Mouse (Mus musculus) G1E (cell line): Measurements from ENCODE around the gene Abhd15.

Experiments
- CTCF ChIP-seq: IDR thresholded peaks from 2 replicates; pipeline ENCODE4 v1.5.1; 2012; ENCODE audit warnings: low read depth, low read length, inconsistent platforms, mixed read lengths
- GATA1 ChIP-seq: IDR thresholded peaks from 2 replicates; pipeline ENCODE4 v1.6.1; 2012; ENCODE audit warnings: borderline replicate concordance, low read length, inconsistent platforms, mixed read lengths
- POLR2AphosphoS5 ChIP-seq: IDR thresholded peaks from 2 replicates; pipeline ENCODE4 v1.6.1; 2012; ENCODE audit warnings: low read depth, low read length, inconsistent platforms; ENCODE audit not compliant: insufficient replicate concordance
- TAL1 ChIP-seq: conservative IDR thresholded peaks from 2 replicates; pipeline ENCODE4 v1.6.1; 2012; ENCODE audit warnings: low read depth, low read length, inconsistent platforms, mixed read lengths

- TF ChIP-seq GATA1: no peak
- no peak for TF ChIP-seq CTCF
- TF ChIP-seq POLR2AphosphoS5: no peak
- no peak for TF ChIP-seq TAL1
These were observed 1.9 kb downstream of the Abhd15 start for GRCm38 (mm10) chr11:77516553-77517425.
